Mouse (Mus musculus) megakaryocyte, embryonic 14.5 days (primary cell): ENCODE data around the gene Uhrf1bp1.

Experiments
- FLI1 ChIP-seq: IDR thresholded peaks from 2 replicates; pipeline ENCODE4 v1.6.1; 2012; ENCODE audit warnings: low read length, inconsistent platforms, mixed read lengths
- GATA1 ChIP-seq: IDR thresholded peaks from 3 replicates; pipeline ENCODE4 v1.6.1; 2012; ENCODE audit warnings: mixed read lengths, low read length, inconsistent platforms, borderline replicate concordance

DNA sequence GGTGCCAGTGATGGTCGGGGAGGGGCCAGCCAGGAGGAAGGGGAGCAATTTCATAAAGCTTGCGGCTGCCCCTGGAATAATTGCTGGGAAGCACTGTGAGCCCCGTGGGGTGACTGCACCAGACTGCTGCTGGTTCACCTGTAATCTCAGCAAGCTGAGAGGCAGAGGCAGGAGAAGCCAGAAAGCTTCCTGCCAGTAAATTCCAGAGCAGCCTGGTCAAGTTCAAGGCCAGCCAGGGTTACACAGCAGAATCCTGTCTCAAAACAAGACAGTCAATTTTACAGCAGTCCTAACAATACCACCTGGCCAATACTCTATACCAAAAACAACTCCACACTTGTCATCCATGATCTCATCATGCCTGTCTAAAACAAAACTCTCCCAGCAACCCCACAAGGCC lies 44.3 kb upstream of the Uhrf1bp1 start:
- no peak for TF ChIP-seq FLI1
- no peak for TF ChIP-seq GATA1
